In the genomic region with DNA sequence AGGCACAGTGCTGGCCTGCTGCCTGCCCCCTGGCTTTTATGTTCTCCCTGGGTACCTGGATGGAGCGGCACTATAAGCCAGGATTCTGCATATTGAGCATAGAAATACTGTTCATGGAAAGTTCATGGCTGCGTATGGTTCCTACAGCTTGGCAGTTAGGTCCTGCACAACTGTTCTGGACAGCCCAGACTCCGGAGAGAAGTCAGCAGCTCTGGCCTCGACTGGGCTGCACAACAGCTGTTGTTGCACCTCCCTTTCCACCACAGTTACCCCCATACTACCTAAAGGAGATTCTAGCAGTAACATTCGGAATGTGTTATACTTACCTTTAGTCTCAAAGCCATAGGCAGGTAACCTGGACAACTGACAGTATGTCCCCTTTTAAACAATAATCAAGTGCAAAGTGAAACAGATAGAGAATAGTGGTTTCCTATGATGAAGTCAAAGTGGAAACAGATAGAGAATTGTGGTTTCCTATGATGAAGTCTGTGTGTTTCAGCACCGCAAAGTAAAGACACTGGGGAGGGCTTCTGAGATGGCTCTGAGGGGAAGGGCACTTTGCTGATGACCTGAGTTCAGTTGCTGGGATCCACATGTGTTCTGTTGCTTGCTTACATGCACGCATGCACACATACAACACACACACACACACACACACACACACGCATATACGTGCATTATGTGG, we compare ENCODE assay signal across 25 mouse cellular contexts.
DNase-seq lines count a peak whose midpoint lies in the region; ATAC-seq lines count a peak whose summit lies in the region.
"Had no signal": no experiment of that assay in that cellular context is flagged by ENCODE, and none has a peak within 500 bp of the region (broad histone marks: within the 10 kb centered on the region; RNA-seq: fewer than 3 reads in every experiment).

No protein-coding gene starts in this region.

- no peak overlapping the region for H3K4me2 ChIP-seq in midbrain, embryonic 13.5 days (replicated peaks)
- no peak overlapping the region for H3K4me2 ChIP-seq in midbrain, embryonic 15.5 days
- H3K4me2 ChIP-seq: embryonic facial prominence, embryonic 13.5 days; forebrain, embryonic 12.5 days; forebrain, embryonic 15.5 days; heart, embryonic 12.5 days; heart, embryonic 15.5 days; hindbrain, embryonic 14.5 days had no signal

- no peaks in the 10 kb centered on the region for H3K27me3 ChIP-seq in midbrain, embryonic 13.5 days
- no peaks in the 10 kb centered on the region for H3K27me3 ChIP-seq in midbrain, embryonic 15.5 days (replicated peaks)
- H3K27me3 ChIP-seq: embryonic facial prominence, embryonic 13.5 days; forebrain, embryonic 12.5 days; forebrain, embryonic 15.5 days; heart, embryonic 12.5 days; heart, embryonic 15.5 days had no signal

- no peak overlapping the region for H3K9ac ChIP-seq in midbrain, embryonic 13.5 days (replicated peaks)
- no peak overlapping the region for H3K9ac ChIP-seq in midbrain, embryonic 15.5 days
- H3K9ac ChIP-seq: embryonic facial prominence, embryonic 13.5 days; forebrain, embryonic 12.5 days; forebrain, embryonic 15.5 days; heart, embryonic 12.5 days; heart, embryonic 15.5 days; hindbrain, embryonic 14.5 days had no signal

- H3K4me1 ChIP-seq in midbrain, embryonic 13.5 days (replicated peaks), result no peaks in the 10 kb centered on the region
- H3K4me1 ChIP-seq in midbrain, embryonic 15.5 days, result no peaks in the 10 kb centered on the region
- H3K4me1 ChIP-seq: embryonic facial prominence, embryonic 13.5 days; heart, embryonic 12.5 days; heart, embryonic 15.5 days had no signal

- H3K36me3 ChIP-seq in midbrain, embryonic 13.5 days, result no peaks in the 10 kb centered on the region
- no peaks in the 10 kb centered on the region for H3K36me3 ChIP-seq in midbrain, embryonic 15.5 days (replicated peaks)
- H3K36me3 ChIP-seq: embryonic facial prominence, embryonic 10.5 days; embryonic facial prominence, embryonic 13.5 days; forebrain, embryonic 12.5 days; forebrain, embryonic 15.5 days; heart, embryonic 12.5 days; heart, embryonic 15.5 days had no signal

- H3K27ac ChIP-seq in midbrain, embryonic 13.5 days, result no peak overlapping the region
- H3K27ac ChIP-seq in midbrain, embryonic 15.5 days, result no peak overlapping the region
- H3K27ac ChIP-seq: embryonic facial prominence, embryonic 10.5 days; embryonic facial prominence, embryonic 13.5 days; forebrain, embryonic 12.5 days; forebrain, embryonic 15.5 days; heart, embryonic 15.5 days; hindbrain, embryonic 14.5 days; hindbrain, postnatal 0 days had no signal

- no peaks in the 10 kb centered on the region for H3K9me3 ChIP-seq in midbrain, embryonic 13.5 days
- H3K9me3 ChIP-seq in midbrain, embryonic 15.5 days, result no peaks in the 10 kb centered on the region
- H3K9me3 ChIP-seq: embryonic facial prominence, embryonic 10.5 days; embryonic facial prominence, embryonic 13.5 days; forebrain, embryonic 12.5 days; forebrain, embryonic 15.5 days; heart, embryonic 12.5 days; heart, embryonic 15.5 days had no signal

- no peak overlapping the region for H3K4me3 ChIP-seq in midbrain, embryonic 13.5 days (replicated peaks)
- H3K4me3 ChIP-seq in midbrain, embryonic 15.5 days, result no peak overlapping the region
- H3K4me3 ChIP-seq: embryonic facial prominence, embryonic 10.5 days; embryonic facial prominence, embryonic 13.5 days; erythroblast, embryonic 14.5 days; forebrain, embryonic 12.5 days; forebrain, embryonic 15.5 days; heart, embryonic 12.5 days; heart, embryonic 15.5 days had no signal

- peak; percentile 97 for ATAC-seq in common myeloid progenitor, adult 5-6 weeks (replicated peaks; ENCODE audit: low read depth, poor library complexity, severe bottlenecking)
- no peak for ATAC-seq in midbrain, embryonic 13.5 days
- ATAC-seq in midbrain, embryonic 15.5 days (replicated peaks), result no peak
- ATAC-seq: activated CD4-positive, CD25-positive, alpha-beta regulatory T cell, adult 4 months had no signal

- 91% methylated on average over 9 of the region's 9 CpGs for WGBS in midbrain, embryonic 13.5 days
- 93% methylated on average over 9 of the region's 9 CpGs for WGBS in midbrain, embryonic 15.5 days

- peak; percentile 34 for DNase-seq in 416B (ENCODE audit: low read depth)
- DNase-seq in induced T-regulatory cell, adult 2 months (ENCODE audit: low read depth), result peak; percentile 0
- DNase-seq in yolk sac, embryonic 10.5 days (ENCODE audit: low spot score), result no peak
- DNase-seq: adrenal gland, adult 8-10 months; adrenal gland, postnatal 25 days; cerebellum, adult 11-12 months; cerebellum, adult 8-10 months; embryo, embryonic 11 days; gastrocnemius, postnatal 25 days; heart, adult 11 months; heart, postnatal 10 days; heart, postnatal 36 days had no signal
